Mouse (Mus musculus) thymus, adult 2 months (tissue): Measurements from ENCODE around the gene Nos1. TPM values are rescaled to one million over a fixed set of nuclear protein-coding genes. Genes with fewer than 3 reads are reported as not detected.

ENCODE experiments used
- DNase-seq: peaks from one replicate; pipeline ENCODE4 v3.0.0; 2021
- H3K27ac ChIP-seq: fragments of 200-500 bp; 2 replicates; pipeline ENCODE4 v1.5.1; 2012; ENCODE audit warnings: low read length, control low read depth; ENCODE audit not compliant: control insufficient read depth, insufficient read depth
- H3K27me3 ChIP-seq: fragments of 200-500 bp; 2 replicates; pipeline ENCODE4 v1.6.1; 2012; ENCODE audit warnings: mild to moderate bottlenecking, low read length, moderate library complexity, mixed read lengths; ENCODE audit not compliant: control insufficient read depth, insufficient read depth
- H3K36me3 ChIP-seq: fragments of 200-500 bp; 2 replicates; pipeline ENCODE4 v1.6.1; 2012; ENCODE audit warnings: mild to moderate bottlenecking, low read length, moderate library complexity; ENCODE audit not compliant: control insufficient read depth, insufficient read depth
- H3K4me1 ChIP-seq: fragments of 200-500 bp; replicated peaks from 2 replicates; pipeline ENCODE4 v1.6.1; 2012; ENCODE audit warnings: low read length; ENCODE audit not compliant: control insufficient read depth, insufficient read depth
- H3K4me3 ChIP-seq: fragments of 200-500 bp; 2 replicates; pipeline ENCODE4 v1.5.1; 2012; ENCODE audit warnings: mild to moderate bottlenecking, low read length, control low read depth, moderate library complexity; ENCODE audit not compliant: control insufficient read depth, insufficient read depth
- CTCF ChIP-seq: fragments of 200-500 bp; IDR thresholded peaks from 2 replicates; pipeline ENCODE4 v1.5.1; 2012; ENCODE audit warnings: mild to moderate bottlenecking, control low read depth, low read length, moderate library complexity, borderline replicate concordance; ENCODE audit not compliant: control insufficient read depth, poor library complexity, insufficient read depth; ENCODE audit errors: extremely low read depth
- POLR2A ChIP-seq: fragments of 200-500 bp; IDR thresholded peaks from 2 replicates; pipeline ENCODE4 v1.6.1; 2012; ENCODE audit warnings: mild to moderate bottlenecking, low read length, control low read depth, moderate library complexity; ENCODE audit not compliant: control insufficient read depth, poor library complexity, insufficient read depth; ENCODE audit errors: extremely low read depth
- WGBS: fragments of 180-500 bp; shearing (Covaris S2); methylation state at CpG from one replicate; pipeline ENCODE4 v1.1.7; 2018; 5-methylcytosine and 5-hydroxymethylcytosine counted together
- polyA plus RNA-seq: library from polyadenylated mRNA; depleted of rRNA; stranded (reverse); fragments of >200 nt; gene quantifications from 2 replicates; pipeline ENCODE4 v1.2.3, GENCODE M21; 2012

Gene Nos1
- polyA plus RNA-seq, 1 experiment, result 0.35 TPM

DNA sequence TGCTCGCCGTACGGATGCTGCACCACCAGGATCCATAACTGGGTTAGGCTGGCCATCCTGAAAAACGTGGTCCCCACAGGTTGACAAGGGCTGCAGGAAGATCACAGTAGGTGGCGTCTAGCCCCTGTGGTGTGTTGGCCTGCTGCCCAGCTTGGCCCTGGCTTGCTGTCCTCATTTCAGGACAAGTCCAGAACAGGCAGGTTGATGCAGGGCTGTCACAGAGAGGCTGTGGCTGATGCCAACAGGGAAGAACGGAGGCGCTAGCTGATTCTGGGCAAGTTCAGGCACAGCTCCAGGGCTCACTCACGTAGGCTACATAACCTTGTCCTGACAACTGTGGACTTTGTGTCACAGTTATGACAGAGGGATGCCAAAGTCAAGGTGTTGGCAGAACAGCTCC is 108.7 kb downstream of the Nos1 start:
- Histone ChIP-seq H3K36me3 (no peaks in the 10 kb centered on the region), H3K4me3 (no peak overlapping the region), H3K4me1 (no peaks in the 10 kb centered on the region), H3K27me3 (no peaks in the 10 kb centered on the region), H3K27ac (no peak overlapping the region)
- TF ChIP-seq CTCF (no peak), POLR2A (no peak)
- 78% methylated on average over 8 of the region's 8 CpGs for WGBS
- no peak for DNase-seq

DNA sequence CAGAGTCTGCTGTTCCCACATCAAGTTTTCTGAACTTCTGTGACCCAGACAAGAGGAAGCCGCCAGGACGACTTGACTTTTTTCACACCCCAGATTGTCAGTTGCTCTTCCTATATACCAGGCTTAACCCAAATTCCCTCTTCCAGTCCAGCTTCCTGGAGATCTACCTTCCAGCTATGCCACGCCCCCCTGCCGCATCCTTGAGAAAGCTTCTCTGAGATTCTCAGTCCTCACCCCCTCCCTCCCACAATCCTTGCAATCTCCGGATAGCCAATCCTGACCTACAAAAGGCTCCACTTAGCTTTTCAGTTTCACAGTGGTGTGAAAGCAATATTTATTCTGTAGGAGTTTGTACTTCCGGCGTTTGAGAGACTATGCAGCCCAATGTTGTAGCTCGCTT is 110.0 kb downstream of the Nos1 start:
- 75% methylated on average over 8 of the region's 8 CpGs for WGBS
- Histone ChIP-seq H3K27ac (no peak overlapping the region), H3K4me3 (no peak overlapping the region), H3K4me1 (no peaks in the 10 kb centered on the region), H3K36me3 (no peaks in the 10 kb centered on the region), H3K27me3 (no peaks in the 10 kb centered on the region)
- no peak for DNase-seq
- TF ChIP-seq CTCF (no peak), POLR2A (no peak)

GRCm38 (mm10) chr5:117891545-117891944 is 110.7 kb downstream of the Nos1 start:
- Histone ChIP-seq H3K4me1 (no peaks in the 10 kb centered on the region), H3K27ac (no peak overlapping the region), H3K4me3 (no peak overlapping the region), H3K36me3 (no peaks in the 10 kb centered on the region), H3K27me3 (no peaks in the 10 kb centered on the region)
- WGBS, result 22% methylated on average over 5 of the region's 5 CpGs
- TF ChIP-seq CTCF (no peak), POLR2A (no peak)
- DNase-seq, result no peak

- no peaks in the 10 kb centered on the region for H3K4me1 ChIP-seq
- no peak for DNase-seq
- H3K27me3 ChIP-seq, result no peaks in the 10 kb centered on the region
- 93% methylated on average over 5 of the region's 5 CpGs for whole genome bisulfite sequencing
- H3K27ac ChIP-seq, result no peak overlapping the region
- no peak overlapping the region for H3K4me3 ChIP-seq
- TF ChIP-seq POLR2A (no peak), CTCF (no peak)
- H3K36me3 ChIP-seq, result no peaks in the 10 kb centered on the region
Observed at GRCm38 (mm10) chr5:117894050-117894449, 113.2 kb downstream of the Nos1 start.

DNA sequence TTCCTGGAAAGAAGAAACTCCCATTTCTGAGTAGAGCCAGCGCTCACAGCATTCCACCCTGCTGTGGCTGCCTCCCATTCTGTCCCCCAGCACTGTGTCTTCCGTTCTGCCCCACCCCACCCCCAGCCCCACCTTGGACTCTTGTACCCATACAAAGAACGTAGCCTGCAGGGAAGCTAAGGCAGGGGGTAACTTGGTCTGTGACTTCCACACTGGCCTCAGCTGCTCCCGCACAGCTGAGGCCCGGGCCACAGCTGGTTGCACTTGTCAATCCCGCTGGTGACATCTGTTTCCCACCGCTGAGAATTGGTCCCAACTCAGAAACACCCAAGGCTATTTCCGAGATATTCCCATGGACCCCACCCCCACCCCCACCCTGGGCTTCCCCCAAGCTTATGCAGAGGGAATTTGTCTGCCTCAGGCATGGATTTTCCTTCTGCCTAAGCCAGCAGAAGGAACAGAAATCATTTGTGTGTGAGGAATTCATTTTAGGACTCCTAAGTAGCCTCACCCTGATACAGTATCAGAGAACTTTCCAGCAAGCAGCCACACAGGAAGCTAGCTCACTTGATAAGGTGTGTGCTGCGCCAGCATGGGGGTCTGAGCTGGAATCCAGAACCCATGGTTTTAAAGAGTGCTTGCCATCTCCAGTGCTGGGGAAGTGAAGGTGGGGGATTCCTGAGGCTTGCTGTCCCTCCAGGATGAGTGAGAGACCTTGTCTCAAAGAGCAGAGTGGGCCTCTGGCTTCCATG is 117.4 kb downstream of the Nos1 start:
- 32% methylated on average over 9 of the region's 9 CpGs for WGBS

GRCm38 (mm10) chr5:117899361-117899760 is 118.5 kb downstream of the Nos1 start:
- no peak overlapping the region for H3K27ac ChIP-seq
- no peaks in the 10 kb centered on the region for H3K4me1 ChIP-seq
- H3K27me3 ChIP-seq, result no peaks in the 10 kb centered on the region
- no peak for DNase-seq
- no peak overlapping the region for H3K4me3 ChIP-seq
- no peaks in the 10 kb centered on the region for H3K36me3 ChIP-seq
- WGBS, result 81% methylated on average over 10 of the region's 10 CpGs
- TF ChIP-seq CTCF (no peak), POLR2A (no peak)

More for the DNA sequence above, 117.4 kb downstream of the Nos1 start:
- no peak for TF ChIP-seq POLR2A
- no peak for TF ChIP-seq CTCF
- H3K27ac ChIP-seq, result no peak overlapping the region
- no peak for DNase-seq
- H3K36me3 ChIP-seq, result no peaks in the 10 kb centered on the region
- no peaks in the 10 kb centered on the region for H3K4me1 ChIP-seq
- no peak overlapping the region for H3K4me3 ChIP-seq
- no peaks in the 10 kb centered on the region for H3K27me3 ChIP-seq

- no peak overlapping the region for H3K27ac ChIP-seq
- no peaks in the 10 kb centered on the region for H3K27me3 ChIP-seq
- DNase-seq, result no peak
- WGBS, result 38% methylated on average over 13 of the region's 13 CpGs
- TF ChIP-seq CTCF (no peak), POLR2A (no peak)
- no peaks in the 10 kb centered on the region for H3K4me1 ChIP-seq
- no peak overlapping the region for H3K4me3 ChIP-seq
- H3K36me3 ChIP-seq, result no peaks in the 10 kb centered on the region
Observed at GRCm38 (mm10) chr5:117900921-117901705, 120.3 kb downstream of the Nos1 start.
